Mouse (Mus musculus) MEL (cell line): ENCODE results near the gene Jmjd1c. TPM values are rescaled to one million over a fixed set of nuclear protein-coding genes. Genes with fewer than 3 reads are reported as not detected.

Experiments
- DNase-seq: peaks from one replicate; pipeline ENCODE4 v3.0.0; 2011; ENCODE audit warnings: low read depth, low spot score
- H3K27ac ChIP-seq: 2 replicates; pipeline ENCODE4 v1.5.1; 2012; ENCODE audit warnings: low read depth, mild to moderate bottlenecking, control low read depth, low read length, moderate library complexity; ENCODE audit not compliant: control insufficient read depth
- H3K27me3 ChIP-seq, 2 experiments: fragments of 150-350 bp in 1 of 2; sonication (generic) in 1 of 2; 2 replicates each; pipeline ENCODE4 v1.6.1; 2012; ENCODE audit warnings: low read length in 2 of 2, mild to moderate bottlenecking in 2 of 2, improper control_type of control experiment in 1 of 2, moderate library complexity in 1 of 2; ENCODE audit not compliant: insufficient read depth in 2 of 2, control insufficient read depth in 1 of 2
- H3K36me3 ChIP-seq, 2 experiments: 2 replicates each; pipeline ENCODE4 v1.6.1; 2012 to 2014; ENCODE audit warnings: low read length in 2 of 2, improper control_type of control experiment in 1 of 2, inconsistent platforms in 1 of 2, mild to moderate bottlenecking in 1 of 2; ENCODE audit not compliant: insufficient read depth in 2 of 2, control insufficient read depth in 1 of 2
- H3K4me1 ChIP-seq, 2 experiments: fragments of 150-350 bp in 1 of 2; sonication (generic) in 1 of 2; 2 replicates each; pipeline ENCODE4 v1.6.1; 2012; ENCODE audit warnings: low read length in 2 of 2, improper control_type of control experiment in 1 of 2, mild to moderate bottlenecking in 1 of 2; ENCODE audit not compliant: insufficient read depth in 2 of 2, control insufficient read depth in 1 of 2
- H3K4me3 ChIP-seq, 2 experiments: fragments of 150-350 bp in 1 of 2; sonication (generic) in 1 of 2; 2 replicates each; pipeline ENCODE4 v1.5.1; 2012; ENCODE audit warnings: low read depth in 2 of 2, low read length in 2 of 2, mild to moderate bottlenecking in 2 of 2, moderate library complexity in 2 of 2, control low read depth in 1 of 2, improper control_type of control experiment in 1 of 2; ENCODE audit not compliant: control insufficient read depth in 1 of 2, insufficient read depth in 1 of 2
- H3K79me2 ChIP-seq: 2 replicates; pipeline ENCODE4 v1.6.1; 2012; ENCODE audit warnings: mild to moderate bottlenecking, low read length, moderate library complexity; ENCODE audit not compliant: control insufficient read depth, poor library complexity, insufficient read depth
- H3K9ac ChIP-seq: 2 replicates; pipeline ENCODE4 v1.6.1; 2012; ENCODE audit warnings: low read depth, mild to moderate bottlenecking, control low read depth, low read length, moderate library complexity; ENCODE audit not compliant: control insufficient read depth, poor library complexity, severe bottlenecking
- H3K9me3 ChIP-seq: fragments of 150-350 bp; sonication (generic); replicated peaks from 2 replicates; pipeline ENCODE4 v1.6.1; 2012; ENCODE audit warnings: mild to moderate bottlenecking, low read length, improper control_type of control experiment, moderate library complexity; ENCODE audit not compliant: insufficient read depth
- CHD1 ChIP-seq: IDR thresholded peaks from 2 replicates; pipeline ENCODE4 v1.6.1; 2012; ENCODE audit warnings: low read depth, mild to moderate bottlenecking, inconsistent platforms, low read length, improper control_type of control experiment
- CTCF ChIP-seq, 3 experiments: IDR thresholded peaks in 2 of 3; conservative IDR thresholded peaks in 1 of 3; 2 replicates each; pipeline ENCODE4 v1.5.1; 2011 to 2012; ENCODE audit warnings: low read length in 3 of 3, low read depth in 2 of 3, mild to moderate bottlenecking in 2 of 3, improper control_type of control experiment in 1 of 3, inconsistent platforms in 1 of 3, mixed read lengths in 1 of 3, moderate library complexity in 1 of 3; ENCODE audit not compliant: control insufficient read depth in 1 of 3, insufficient read depth in 1 of 3, poor library complexity in 1 of 3, severe bottlenecking in 1 of 3
- EP300 ChIP-seq, 2 experiments: IDR thresholded peaks; 2 replicates each; pipeline ENCODE4 v1.6.1; 2011; ENCODE audit warnings: improper control_type of control experiment in 2 of 2, low read length in 2 of 2, low read depth in 1 of 2, mild to moderate bottlenecking in 1 of 2
- GABPA ChIP-seq: IDR thresholded peaks from 2 replicates; pipeline ENCODE4 v1.6.1; 2012; ENCODE audit warnings: low read depth, mild to moderate bottlenecking, inconsistent platforms, low read length, improper control_type of control experiment, moderate library complexity
- GATA1 ChIP-seq: IDR thresholded peaks from 2 replicates; pipeline ENCODE4 v1.6.1; 2011; ENCODE audit warnings: low read depth, low read length, improper control_type of control experiment
- HCFC1 ChIP-seq: IDR thresholded peaks from 2 replicates; pipeline ENCODE4 v1.6.1; 2012; ENCODE audit warnings: low read depth, mild to moderate bottlenecking, inconsistent platforms, low read length, improper control_type of control experiment, moderate library complexity
- JUND ChIP-seq: IDR thresholded peaks from 2 replicates; pipeline ENCODE4 v1.6.1; 2011; ENCODE audit warnings: low read depth, mild to moderate bottlenecking, improper control_type of control experiment, low read length
- KAT2A ChIP-seq: conservative IDR thresholded peaks from 2 replicates; pipeline ENCODE4 v1.6.1; 2012; ENCODE audit warnings: low read depth, low read length, improper control_type of control experiment, inconsistent platforms
- MAFK ChIP-seq: IDR thresholded peaks from 2 replicates; pipeline ENCODE4 v1.6.1; 2011; ENCODE audit warnings: low read depth, mild to moderate bottlenecking, low read length, improper control_type of control experiment, borderline replicate concordance
- MAX ChIP-seq: IDR thresholded peaks from 2 replicates; pipeline ENCODE4 v1.6.1; 2011; ENCODE audit warnings: low read length, improper control_type of control experiment
- MEF2A ChIP-seq: IDR thresholded peaks from 2 replicates; pipeline ENCODE4 v1.6.1; 2014; ENCODE audit warnings: low read depth, mild to moderate bottlenecking, inconsistent platforms, low read length, improper control_type of control experiment; ENCODE audit not compliant: poor library complexity, insufficient replicate concordance, severe bottlenecking; ENCODE audit errors: extremely low read depth
- MXI1 ChIP-seq: IDR thresholded peaks from 2 replicates; pipeline ENCODE4 v1.6.1; 2011; ENCODE audit warnings: mild to moderate bottlenecking, low read depth, low read length, improper control_type of control experiment
- MYB ChIP-seq: IDR thresholded peaks from 2 replicates; pipeline ENCODE4 v1.6.1; 2011; ENCODE audit warnings: mild to moderate bottlenecking, low read depth, low read length, improper control_type of control experiment
- MYC ChIP-seq: IDR thresholded peaks from 2 replicates; pipeline ENCODE4 v1.6.1; 2011; ENCODE audit warnings: low read depth, mild to moderate bottlenecking, low read length, improper control_type of control experiment, moderate library complexity
- NELFE ChIP-seq: IDR thresholded peaks from 2 replicates; pipeline ENCODE4 v1.6.1; 2011; ENCODE audit warnings: low read depth, low read length, improper control_type of control experiment
- NRF1 ChIP-seq: IDR thresholded peaks from 2 replicates; pipeline ENCODE4 v1.6.1; 2014; ENCODE audit warnings: low read depth, mild to moderate bottlenecking, inconsistent platforms, low read length, improper control_type of control experiment, moderate library complexity; ENCODE audit not compliant: poor library complexity, insufficient read depth, severe bottlenecking
- POLR2A ChIP-seq, 2 experiments: IDR thresholded peaks; 2 replicates each; pipeline ENCODE4 v1.6.1; 2011 to 2012; ENCODE audit warnings: low read length in 2 of 2, mild to moderate bottlenecking in 2 of 2, control low read depth in 1 of 2, improper control_type of control experiment in 1 of 2, low read depth in 1 of 2, moderate library complexity in 1 of 2; ENCODE audit not compliant: control insufficient read depth in 1 of 2, insufficient read depth in 1 of 2, poor library complexity in 1 of 2
- POLR2AphosphoS2 ChIP-seq: IDR thresholded peaks from 2 replicates; pipeline ENCODE4 v1.6.1; 2011; ENCODE audit warnings: low read length, improper control_type of control experiment
- SIN3A ChIP-seq: IDR thresholded peaks from 2 replicates; pipeline ENCODE4 v1.6.1; 2012; ENCODE audit warnings: low read length, improper control_type of control experiment, inconsistent platforms
- TBP ChIP-seq: IDR thresholded peaks from 2 replicates; pipeline ENCODE4 v1.8.0; 2011; ENCODE audit warnings: low read depth, low read length, improper control_type of control experiment
- TCF12 ChIP-seq: IDR thresholded peaks from 2 replicates; pipeline ENCODE4 v1.6.1; 2014; ENCODE audit warnings: low read depth, mild to moderate bottlenecking, inconsistent platforms, low read length, improper control_type of control experiment, moderate library complexity
- UBTF ChIP-seq: IDR thresholded peaks from 2 replicates; pipeline ENCODE4 v1.6.1; 2012; ENCODE audit warnings: low read depth, mild to moderate bottlenecking, inconsistent platforms, low read length, improper control_type of control experiment, moderate library complexity, borderline replicate concordance; ENCODE audit not compliant: insufficient read depth
- USF1 ChIP-seq: IDR thresholded peaks from 2 replicates; pipeline ENCODE4 v1.6.1; 2014; ENCODE audit warnings: low read depth, mild to moderate bottlenecking, inconsistent platforms, low read length, improper control_type of control experiment, moderate library complexity
- ZKSCAN1 ChIP-seq: IDR thresholded peaks from 2 replicates; pipeline ENCODE4 v1.6.1; 2012; ENCODE audit warnings: low read depth, mild to moderate bottlenecking, inconsistent platforms, low read length, improper control_type of control experiment, moderate library complexity
- ZMIZ1 ChIP-seq: IDR thresholded peaks from 2 replicates; pipeline ENCODE4 v1.6.1; 2012; ENCODE audit warnings: low read depth, mild to moderate bottlenecking, inconsistent platforms, low read length, improper control_type of control experiment, moderate library complexity
- polyA plus RNA-seq, 2 experiments: library from polyadenylated mRNA; stranded (reverse) in 1 of 2; unstranded in 1 of 2; fragments of >175 nt in 1 of 2; fragments of >200 nt in 1 of 2; gene quantifications; 2 replicates each; pipeline versions ENCODE4 v1.2.1 to v1.2.4; 2012; ENCODE audit warnings: low replicate concordance in 2 of 2, low read depth in 1 of 2; ENCODE audit not compliant: insufficient read length in 2 of 2, insufficient read depth in 1 of 2, missing spikeins in 1 of 2
- total RNA-seq: library from RNA; depleted of rRNA; stranded (reverse); fragments of 300-350 nt; gene quantifications from 2 replicates; pipeline ENCODE4 v1.2.3, GENCODE M21; 2012

Gene Jmjd1c
- total and polyA plus RNA-seq, 3 experiments, result 10.6 to 62.3 (median 15.2) TPM

- Histone ChIP-seq H3K4me3 (no peak overlapping the region), H3K4me1 (no peaks in the 10 kb centered on the region), H3K27me3 (no peaks in the 10 kb centered on the region), H3K79me2 (no peaks in the 10 kb centered on the region), H3K9me3 (no peaks in the 10 kb centered on the region), H3K9ac (no peak overlapping the region), H3K36me3 (no peaks in the 10 kb centered on the region), H3K27ac (no peak overlapping the region)
- no peak for DNase-seq
- TF ChIP-seq ZMIZ1 (no peak), GATA1 (no peak), KAT2A (no peak), MXI1 (no peak), MAFK (no peak), GABPA (no peak), JUND (no peak), NELFE (no peak), TBP (no peak), CHD1 (no peak), MYB (no peak), EP300 (IDR thresholded peaks at IDR 0.05; ENCODE audit: low read depth in 1 of 2, low read length in 2 of 2) (no peak), MEF2A (no peak), TCF12 (no peak), MYC (no peak), ZKSCAN1 (no peak), MAX (no peak), UBTF (no peak), HCFC1 (no peak)
Observed at GRCm38 (mm10) chr10:67106400-67106799, 10.5 kb downstream of the Jmjd1c start.

GRCm38 (mm10) chr10:67107017-67107761 lies 11.3 kb downstream of the Jmjd1c start:
- H3K4me3 ChIP-seq, result no peak overlapping the region
- H3K79me2 ChIP-seq, result no peaks in the 10 kb centered on the region
- no peaks in the 10 kb centered on the region for H3K4me1 ChIP-seq
- H3K9me3 ChIP-seq, result no peaks in the 10 kb centered on the region
- no peaks in the 10 kb centered on the region for H3K36me3 ChIP-seq
- H3K27ac ChIP-seq, result no peak overlapping the region
- no peak overlapping the region for H3K9ac ChIP-seq
- no peak for TF ChIP-seq POLR2AphosphoS2
- no peak for TF ChIP-seq SIN3A
- TF ChIP-seq CTCF (IDR thresholded peaks at IDR 0.05 in 2 of 3, conservative IDR thresholded peaks at IDR 0.05 in 1 of 3; ENCODE audit: control insufficient read depth in 1 of 3, insufficient read depth in 1 of 3, low read depth in 2 of 3, low read length in 3 of 3, poor library complexity in 1 of 3, severe bottlenecking in 1 of 3), result no peak
- no peak for TF ChIP-seq CHD1
- TF ChIP-seq KAT2A, result no peak
- no peak for TF ChIP-seq MEF2A
- no peak for TF ChIP-seq USF1
- TF ChIP-seq POLR2A (IDR thresholded peaks at IDR 0.05; ENCODE audit: control insufficient read depth in 1 of 2, insufficient read depth in 1 of 2, low read depth in 1 of 2, low read length in 2 of 2, poor library complexity in 1 of 2), result no peak
- no peak for TF ChIP-seq NRF1
- no peak for DNase-seq
- H3K27me3 ChIP-seq, result no peaks in the 10 kb centered on the region
